Mouse (Mus musculus) forebrain, embryonic 10.5 days (tissue): ENCODE data around the gene Il7r. TPM values are rescaled to one million over a fixed set of nuclear protein-coding genes. Genes with fewer than 3 reads are reported as not detected.
"Not testable (repeated sequence)": the region's sequence is repeated elsewhere in the genome, so short reads cannot be mapped to it uniquely, and the experiment has no call there.

ENCODE experiments used
- DNase-seq: peaks from one replicate; pipeline ENCODE4 v3.0.0-alpha.2; 2017; ENCODE audit warnings: low spot score; ENCODE audit errors: extremely low spot score
- H3K27ac ChIP-seq: fragments of 300-500 bp; sonication (generic); 2 replicates; pipeline ENCODE4 v1.5.1; 2016; ENCODE audit warnings: mild to moderate bottlenecking
- H3K27me3 ChIP-seq: fragments of 300-500 bp; sonication (generic); 2 replicates; pipeline ENCODE4 v1.6.1; 2016; ENCODE audit warnings: mild to moderate bottlenecking; ENCODE audit not compliant: poor library complexity, severe bottlenecking
- H3K36me3 ChIP-seq: fragments of 300-500 bp; sonication (generic); replicated peaks from 2 replicates; pipeline ENCODE4 v1.6.1; 2016; ENCODE audit warnings: mild to moderate bottlenecking, moderate library complexity
- H3K4me1 ChIP-seq: fragments of 300-500 bp; sonication (generic); 2 replicates; pipeline ENCODE4 v1.6.1; 2016
- H3K4me3 ChIP-seq: fragments of 300-500 bp; sonication (generic); 2 replicates; pipeline ENCODE4 v1.5.1; 2016; ENCODE audit warnings: mild to moderate bottlenecking, moderate library complexity
- H3K9me3 ChIP-seq: fragments of 300-500 bp; sonication (generic); 2 replicates; pipeline ENCODE4 v1.6.1; 2016; ENCODE audit warnings: mild to moderate bottlenecking, moderate library complexity
- WGBS: fragments of 180-500 bp; shearing (Covaris S2); methylation state at CpG from one replicate; pipeline ENCODE4 v1.1.7; 2016; 5-methylcytosine and 5-hydroxymethylcytosine counted together
- polyA plus RNA-seq: library from polyadenylated mRNA; unstranded; fragments of >200 nt; fragmentation: Nextera tagmentation; extraction: Ambion mirVana; gene quantifications from 2 replicates; pipeline ENCODE4 v1.2.1, GENCODE M21; 2016

The Il7r gene
- not detected in 2 replicates for polyA plus RNA-seq

GRCm38 (mm10) chr15:9530076-9530475 lies at the start of gene Il7r:
Gene Il7r, minus strand, starts transcription at chr15:9530176.
- WGBS, result 85% methylated on average over 4 of the region's 4 CpGs
- Histone ChIP-seq H3K27ac (no peak within 1 kb of the TSS), H3K27me3 (no peaks in the 10 kb centered on the region), H3K9me3 (no peaks in the 10 kb centered on the region), H3K4me3 (no peak within 1 kb of the TSS), H3K4me1 (no peaks in the 10 kb centered on the region), H3K36me3 (no peaks in the 10 kb centered on the region)
- DNase-seq, result no peak

DNA sequence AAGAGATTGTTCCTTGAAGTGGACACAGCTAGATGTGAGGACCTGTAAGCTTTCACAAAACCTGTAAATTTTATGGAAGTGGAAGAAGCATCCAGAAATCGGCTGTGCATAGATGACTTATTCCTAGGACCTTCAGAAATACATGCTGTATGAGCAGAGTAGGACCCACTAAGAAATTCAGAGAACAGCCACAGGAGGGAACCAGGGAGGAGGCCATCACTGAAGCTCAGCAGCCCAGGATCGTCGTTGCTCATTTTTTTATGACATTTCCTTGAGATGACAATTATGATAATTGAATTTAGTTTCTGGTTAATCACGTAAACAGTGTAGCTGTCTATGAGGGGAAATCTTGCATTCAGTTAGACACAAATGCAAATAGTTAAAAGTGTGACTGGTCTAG lies 47.3 kb upstream of the Il7r start:
- no peak for DNase-seq
- no peaks in the 10 kb centered on the region for H3K27me3 ChIP-seq
- H3K36me3 ChIP-seq, result no peaks in the 10 kb centered on the region
- H3K27ac ChIP-seq, result no peak overlapping the region
- H3K4me3 ChIP-seq, result no peak overlapping the region
- H3K9me3 ChIP-seq, result no peaks in the 10 kb centered on the region
- WGBS, result 88% methylated on average over 4 of the region's 4 CpGs
- H3K4me1 ChIP-seq, result no peaks in the 10 kb centered on the region

DNA sequence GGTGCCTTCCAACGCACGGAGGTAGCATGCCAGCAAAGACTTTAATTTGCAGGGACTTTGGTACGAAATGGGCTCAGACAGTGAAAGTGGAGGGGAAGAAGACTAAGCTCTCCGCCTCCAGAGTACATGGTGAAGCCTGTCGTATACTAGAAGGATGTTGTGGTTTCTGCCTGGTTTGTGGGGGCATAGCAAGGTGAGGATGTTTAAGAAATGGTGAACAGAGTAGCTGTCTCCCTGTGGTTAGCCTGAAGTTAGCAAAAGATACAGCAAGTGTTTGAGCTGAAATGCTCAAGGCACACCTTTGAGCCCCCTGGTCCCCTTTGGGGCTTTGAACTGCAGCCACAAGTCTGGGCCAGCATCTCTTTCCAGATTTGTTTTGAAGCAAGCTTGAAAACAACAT lies 44.8 kb upstream of the Il7r start:
- H3K4me3 ChIP-seq, result no peak overlapping the region
- no peaks in the 10 kb centered on the region for H3K36me3 ChIP-seq
- H3K27ac ChIP-seq, result no peak overlapping the region
- H3K4me1 ChIP-seq, result no peaks in the 10 kb centered on the region
- no peak for DNase-seq
- no peaks in the 10 kb centered on the region for H3K9me3 ChIP-seq
- 87% methylated on average over 5 of the region's 5 CpGs for WGBS
- H3K27me3 ChIP-seq, result no peaks in the 10 kb centered on the region

GRCm38 (mm10) chr15:9573361-9573760 lies 43.4 kb upstream of the Il7r start:
- DNase-seq, result no peak
- Histone ChIP-seq H3K36me3 (no peaks in the 10 kb centered on the region), H3K4me3 (no peak overlapping the region), H3K27ac (no peak overlapping the region), H3K27me3 (no peaks in the 10 kb centered on the region), H3K4me1 (no peaks in the 10 kb centered on the region), H3K9me3 (no peaks in the 10 kb centered on the region)
- 93% methylated on average over 4 of the region's 4 CpGs for WGBS

DNA sequence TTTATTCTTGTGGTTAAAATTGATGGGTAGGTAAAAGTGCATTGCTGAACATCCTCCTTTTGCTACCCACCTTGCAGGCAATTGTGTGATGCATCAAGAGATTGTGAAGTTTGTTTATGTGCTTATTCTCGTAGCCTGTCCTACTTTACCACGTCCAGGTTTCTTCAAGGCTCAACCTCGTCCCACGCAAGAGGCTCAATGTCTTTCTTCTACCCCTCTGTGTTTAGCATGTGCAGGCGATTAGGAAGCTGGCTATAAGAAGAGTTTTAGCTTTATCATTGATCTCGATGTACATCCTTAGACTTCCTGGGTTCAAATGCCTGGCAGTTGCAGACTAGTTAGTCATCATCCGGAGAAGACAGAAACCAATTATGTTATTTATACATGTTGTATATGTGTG lies 42.7 kb upstream of the Il7r start:
- DNase-seq, result no peak
- Histone ChIP-seq H3K4me1 (no peaks in the 10 kb centered on the region), H3K9me3 (no peaks in the 10 kb centered on the region), H3K4me3 (no peak overlapping the region), H3K27ac (no peak overlapping the region), H3K27me3 (no peaks in the 10 kb centered on the region), H3K36me3 (no peaks in the 10 kb centered on the region)
- 87% methylated on average over 7 of the region's 7 CpGs for WGBS

DNA sequence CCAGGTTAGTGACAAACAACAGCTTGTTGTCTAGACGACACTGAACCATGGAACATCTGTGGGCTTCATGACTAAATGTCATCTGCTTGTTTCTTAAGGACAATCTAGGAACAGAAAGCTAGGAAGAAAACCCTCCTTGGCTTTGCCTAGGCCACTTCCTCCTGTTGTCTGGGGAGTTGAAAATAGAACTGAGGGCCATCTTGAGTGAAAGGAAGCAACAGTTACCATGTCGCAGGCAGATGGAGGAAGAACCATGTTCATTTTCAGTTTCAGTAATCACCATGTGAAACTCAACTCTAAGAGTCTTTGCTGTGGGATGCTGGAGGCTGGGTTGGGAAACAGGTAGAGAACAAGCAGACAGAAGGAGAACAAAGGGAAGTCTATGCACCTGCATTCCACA lies 41.9 kb upstream of the Il7r start:
- no peaks in the 10 kb centered on the region for H3K36me3 ChIP-seq
- no peak overlapping the region for H3K27ac ChIP-seq
- no peaks in the 10 kb centered on the region for H3K9me3 ChIP-seq
- WGBS, result 92% methylated on average over 2 of the region's 2 CpGs
- no peak for DNase-seq
- H3K27me3 ChIP-seq, result no peaks in the 10 kb centered on the region
- H3K4me3 ChIP-seq, result no peak overlapping the region
- H3K4me1 ChIP-seq, result no peaks in the 10 kb centered on the region

- Histone ChIP-seq H3K9me3 (no peaks in the 10 kb centered on the region), H3K27me3 (no peaks in the 10 kb centered on the region), H3K4me3 (no peak overlapping the region), H3K27ac (no peak overlapping the region), H3K4me1 (no peaks in the 10 kb centered on the region), H3K36me3 (no peaks in the 10 kb centered on the region)
- 93% methylated on average over 4 of the region's 4 CpGs for WGBS
- no peak for DNase-seq
These were observed 37.3 kb upstream of the Il7r start for GRCm38 (mm10) chr15:9567316-9567715.

GRCm38 (mm10) chr15:9565396-9565795 lies 35.4 kb upstream of the Il7r start:
- WGBS, result 92% methylated on average over 6 of the region's 6 CpGs
- Histone ChIP-seq H3K36me3 (no peaks in the 10 kb centered on the region), H3K4me3 (no peak overlapping the region), H3K27me3 (no peaks in the 10 kb centered on the region), H3K4me1 (no peaks in the 10 kb centered on the region), H3K27ac (no peak overlapping the region), H3K9me3 (no peaks in the 10 kb centered on the region)
- no peak for DNase-seq

GRCm38 (mm10) chr15:9564156-9564555 lies 34.2 kb upstream of the Il7r start:
- Histone ChIP-seq H3K27me3 (no peaks in the 10 kb centered on the region), H3K9me3 (no peaks in the 10 kb centered on the region), H3K4me1 (no peaks in the 10 kb centered on the region), H3K4me3 (no peak overlapping the region), H3K27ac (no peak overlapping the region), H3K36me3 (no peaks in the 10 kb centered on the region)
- 82% methylated on average over 3 of the region's 3 CpGs for WGBS
- DNase-seq, result no peak

DNA sequence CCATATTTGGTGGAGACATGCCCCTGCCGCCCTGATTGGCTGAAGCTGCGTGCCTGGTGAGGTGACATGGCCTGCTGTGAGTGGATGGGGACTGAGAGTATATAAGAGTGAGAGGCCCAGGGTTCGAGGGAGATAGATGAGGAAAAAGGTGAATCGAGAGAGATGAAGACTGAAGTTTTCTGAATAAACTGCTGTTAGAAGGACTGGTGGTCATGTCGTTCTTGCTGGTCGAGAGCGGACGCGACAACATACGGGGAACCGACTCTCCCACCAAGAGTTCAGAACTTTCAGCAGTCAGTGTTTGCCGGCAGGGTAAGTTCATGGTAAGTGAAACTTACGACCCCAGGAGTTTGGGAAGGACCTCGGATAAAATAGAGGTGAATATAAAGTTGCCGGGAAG lies 27.3 kb upstream of the Il7r start:
- not testable (repeated sequence) for H3K27me3 ChIP-seq, H3K4me3 ChIP-seq, DNase-seq, H3K9me3 ChIP-seq, H3K4me1 ChIP-seq, H3K36me3 ChIP-seq, H3K27ac ChIP-seq
- WGBS, result 93% methylated on average over 15 of the region's 15 CpGs

- Histone ChIP-seq H3K4me3 (no peak overlapping the region), H3K9me3 (no peaks in the 10 kb centered on the region)
- WGBS, result 89% methylated on average over 2 of the region's 2 CpGs
These were observed 19.0 kb upstream of the Il7r start for GRCm38 (mm10) chr15:9548951-9549350.

DNA sequence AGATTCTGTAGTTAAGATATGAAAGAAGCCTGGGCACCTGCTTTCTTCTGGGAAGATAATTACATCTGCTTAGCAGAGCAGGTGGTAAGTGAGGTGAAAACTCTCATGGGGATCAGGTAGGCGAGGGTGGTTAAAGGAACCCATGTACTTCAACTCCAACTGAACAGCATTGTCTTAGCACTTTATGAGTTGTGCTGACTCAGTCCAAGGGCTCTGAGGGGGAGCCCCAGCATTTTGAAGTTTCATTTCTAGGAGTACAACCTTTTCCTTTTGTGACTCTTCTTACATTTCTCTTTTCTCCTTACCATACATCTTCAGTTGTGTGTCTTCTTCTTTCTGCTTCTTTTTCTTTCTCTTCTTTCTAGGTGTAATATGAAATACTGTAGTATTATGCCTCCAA lies 5.2 kb upstream of the Il7r start:
- no peak for DNase-seq
- Histone ChIP-seq H3K27me3 (no peaks in the 10 kb centered on the region), H3K27ac (no peak overlapping the region), H3K36me3 (no peaks in the 10 kb centered on the region), H3K4me3 (no peak overlapping the region), H3K4me1 (no peaks in the 10 kb centered on the region), H3K9me3 (no peaks in the 10 kb centered on the region)
- WGBS, result 96% methylated on average over 1 of the region's 1 CpGs

More at GRCm38 (mm10) chr15:9548951-9549350, 19.0 kb upstream of the Il7r start:
- no peak for DNase-seq
- Histone ChIP-seq H3K36me3 (no peaks in the 10 kb centered on the region), H3K27ac (no peak overlapping the region), H3K27me3 (no peaks in the 10 kb centered on the region), H3K4me1 (no peaks in the 10 kb centered on the region)

DNA sequence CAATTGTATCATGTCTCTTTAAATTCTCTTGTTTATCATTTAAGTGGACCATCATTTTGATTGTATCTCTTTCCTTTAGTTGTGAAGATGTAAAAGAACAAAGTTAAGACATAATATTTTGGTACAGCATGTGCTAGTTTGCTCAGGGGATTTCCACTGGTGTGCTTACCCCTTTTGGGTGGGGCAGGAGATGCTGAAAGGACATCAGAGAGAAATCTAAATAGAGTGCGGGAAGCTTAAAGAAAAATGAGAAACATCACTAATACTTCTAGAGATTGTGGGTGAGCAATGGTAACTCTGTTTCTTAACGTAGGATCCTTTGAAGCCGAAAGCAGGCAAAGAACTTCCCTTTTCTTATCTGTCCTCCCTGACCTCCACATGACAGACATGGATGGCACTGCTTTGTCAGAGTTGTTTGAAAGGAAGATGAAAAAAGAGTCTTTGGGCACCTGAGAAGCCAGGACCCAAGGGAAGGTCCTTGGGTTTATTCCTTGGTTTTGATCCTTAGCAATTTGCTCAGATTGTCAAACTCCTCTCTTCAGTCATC lies 3.5 kb upstream of the Il7r start:
- Histone ChIP-seq H3K27me3 (no peaks in the 10 kb centered on the region), H3K4me1 (no peaks in the 10 kb centered on the region), H3K9me3 (no peaks in the 10 kb centered on the region), H3K36me3 (no peaks in the 10 kb centered on the region), H3K4me3 (no peak overlapping the region), H3K27ac (no peak overlapping the region)
- no peak for DNase-seq
- WGBS, result 92% methylated on average over 3 of the region's 3 CpGs

GRCm38 (mm10) chr15:9529646-9530045 lies 330 bp downstream of the Il7r start:
- 79% methylated on average over 3 of the region's 3 CpGs for WGBS
- Histone ChIP-seq H3K4me1 (no peaks in the 10 kb centered on the region), H3K27me3 (no peaks in the 10 kb centered on the region), H3K9me3 (no peaks in the 10 kb centered on the region), H3K4me3 (no peak overlapping the region), H3K27ac (no peak overlapping the region), H3K36me3 (no peaks in the 10 kb centered on the region)
- DNase-seq, result no peak
